Mouse (Mus musculus) embryonic fibroblast, embryonic 13.5 days (primary cell): ENCODE measurements around the gene 4931428F04Rik. TPM values are rescaled to one million over a fixed set of nuclear protein-coding genes. Genes with fewer than 3 reads are reported as not detected.
A peak's percentile ranks its signal among the peaks of the same experiment; 100 is the strongest.

Experiments used
- H3K27ac ChIP-seq: 2 replicates; pipeline ENCODE4 v1.5.1; 2012; ENCODE audit warnings: low read length, control low read depth, inconsistent platforms; ENCODE audit not compliant: insufficient read depth
- H3K4me1 ChIP-seq: 2 replicates; pipeline ENCODE4 v1.6.1; 2011; ENCODE audit warnings: low read length; ENCODE audit not compliant: control insufficient read depth, insufficient read depth
- H3K4me3 ChIP-seq: 2 replicates; pipeline ENCODE4 v1.5.1; 2011; ENCODE audit warnings: mild to moderate bottlenecking, control low read depth, low read length; ENCODE audit not compliant: insufficient read depth
- CTCF ChIP-seq: IDR thresholded peaks from 2 replicates; pipeline ENCODE4 v1.5.1; 2011; ENCODE audit warnings: mild to moderate bottlenecking, control low read depth, low read length, moderate library complexity, borderline replicate concordance; ENCODE audit not compliant: insufficient read depth
- POLR2A ChIP-seq: IDR thresholded peaks from 2 replicates; pipeline ENCODE4 v1.6.1; 2011; ENCODE audit warnings: low read depth, mild to moderate bottlenecking, control low read depth, low read length, moderate library complexity
- polyA plus RNA-seq: library from polyadenylated mRNA; stranded (reverse); fragments of >200 nt; gene quantifications from 2 replicates; pipeline ENCODE4 v1.2.4, GENCODE M21; 2011; ENCODE audit warnings: low read depth; ENCODE audit not compliant: missing spikeins, insufficient read length

Gene 4931428F04Rik
- polyA plus RNA-seq, result 5.2 and 6.2 TPM in 2 replicates

GRCm38 (mm10) chr8:105289805-105290460, at the start of gene 4931428F04Rik:
Gene 4931428F04Rik, minus strand, starts transcription at chr8:105289864.
- TF ChIP-seq CTCF, result peak; percentile 89
- TF ChIP-seq POLR2A, result no peak
- Histone ChIP-seq H3K27ac (peak within 1 kb of the TSS; percentile 55), H3K4me1 (no peaks in the 10 kb centered on the region), H3K4me3 (peak within 1 kb of the TSS; percentile 37)

DNA sequence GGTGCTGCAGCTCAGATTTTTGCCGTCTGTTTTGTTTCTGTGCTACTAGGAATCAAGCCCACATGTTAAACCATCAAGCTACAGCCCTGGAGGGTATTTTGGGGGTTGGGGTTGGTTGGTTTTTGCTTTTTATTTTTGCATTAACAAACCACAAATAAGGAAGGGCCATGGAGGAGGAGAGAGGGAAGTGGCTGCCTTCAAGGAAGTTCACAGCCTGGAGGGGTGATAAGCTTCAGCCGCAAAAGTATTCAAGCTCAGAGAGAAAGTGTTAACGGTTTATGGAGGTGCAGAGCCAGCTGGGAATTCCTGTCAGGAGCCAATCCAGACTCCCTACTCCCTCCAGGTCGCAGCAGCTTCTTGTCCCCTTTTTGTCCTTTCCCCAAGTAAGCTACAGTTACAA, 49.3 kb upstream of the 4931428F04Rik start:
- Histone ChIP-seq H3K27ac (no peak overlapping the region), H3K4me1 (peaks cover 8% of the 10 kb centered on the region; the same call in 1 of the 2 replicates), H3K4me3 (no peak overlapping the region)
- TF ChIP-seq CTCF (no peak), POLR2A (no peak)

DNA sequence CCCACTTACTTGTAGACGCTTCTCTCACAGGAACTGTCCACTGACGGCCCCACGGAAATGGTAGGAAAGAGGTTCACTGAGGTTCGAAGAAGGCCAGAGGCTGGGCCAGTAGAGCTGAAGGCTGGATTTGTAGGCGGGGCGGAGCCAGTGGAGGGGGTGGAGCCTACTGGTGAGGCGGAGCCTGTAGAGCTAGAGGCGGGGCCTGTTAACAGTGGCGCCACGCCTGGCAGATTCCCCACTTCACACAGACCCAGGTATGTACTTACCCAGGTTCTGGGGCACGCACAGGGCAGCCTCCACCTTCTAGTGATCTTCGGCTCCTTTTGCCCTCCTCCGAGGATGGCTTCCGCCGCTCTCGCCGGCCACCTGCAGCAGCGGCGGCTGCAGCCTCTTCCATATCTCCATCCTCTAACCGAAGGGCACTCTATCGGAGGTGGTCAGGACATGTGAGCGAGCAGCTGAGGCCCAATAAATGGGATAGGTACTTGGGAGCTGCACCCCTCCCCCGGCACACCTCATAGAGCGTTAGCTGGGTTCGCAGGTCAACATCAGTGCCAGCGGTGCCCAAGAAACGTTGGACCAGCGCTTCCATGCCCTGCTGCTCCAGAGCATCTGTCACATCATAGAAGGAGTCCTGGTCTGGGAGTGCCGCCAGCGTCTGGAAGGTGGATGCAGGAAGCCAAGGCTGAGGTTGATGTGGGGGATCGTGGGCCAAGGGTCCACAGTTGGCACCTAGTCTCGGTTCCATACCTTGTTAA, 46.9 kb upstream of the 4931428F04Rik start:
- Histone ChIP-seq H3K4me3 (no peak overlapping the region), H3K4me1 (peaks cover 8% of the 10 kb centered on the region; the same call in 1 of the 2 replicates), H3K27ac (no peak overlapping the region)
- TF ChIP-seq CTCF (no peak), POLR2A (no peak)

GRCm38 (mm10) chr8:105332523-105332922, 42.9 kb upstream of the 4931428F04Rik start:
- H3K4me3 ChIP-seq, result no peak overlapping the region
- H3K27ac ChIP-seq, result no peak overlapping the region
- peaks cover under 1% of the 10 kb centered on the region; the same call in 1 of the 2 replicates for H3K4me1 ChIP-seq
- TF ChIP-seq CTCF (no peak), POLR2A (no peak)

GRCm38 (mm10) chr8:105331931-105332330, 42.3 kb upstream of the 4931428F04Rik start:
- Histone ChIP-seq H3K4me3 (no peak overlapping the region), H3K27ac (no peak overlapping the region), H3K4me1 (peaks cover 3% of the 10 kb centered on the region; the same call in 1 of the 2 replicates)
- no peak for TF ChIP-seq POLR2A
- TF ChIP-seq CTCF, result no peak

DNA sequence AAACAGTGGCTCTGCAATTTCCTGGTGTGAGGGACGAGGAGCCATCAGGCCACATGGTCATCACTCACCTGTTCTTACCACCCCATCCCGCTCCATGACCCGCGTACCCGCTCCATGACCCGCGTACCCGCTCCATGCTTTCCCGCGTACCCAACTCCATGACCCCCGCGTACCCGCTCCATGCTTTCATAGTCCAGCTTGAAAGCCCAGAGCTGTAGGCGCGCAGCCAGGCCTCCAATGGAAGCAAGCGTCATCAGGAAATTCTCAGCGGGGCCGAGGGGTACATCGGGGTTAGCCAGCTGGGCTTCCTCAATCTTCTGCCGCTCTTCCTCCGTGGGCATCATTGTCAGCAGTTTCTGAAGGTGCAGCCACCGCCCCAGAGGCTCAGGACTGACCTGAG, 41.8 kb upstream of the 4931428F04Rik start:
- Histone ChIP-seq H3K27ac (no peak overlapping the region), H3K4me1 (peaks cover 3% of the 10 kb centered on the region; the same call in 1 of the 2 replicates), H3K4me3 (no peak overlapping the region)
- TF ChIP-seq POLR2A, result no peak
- TF ChIP-seq CTCF, result no peak

DNA sequence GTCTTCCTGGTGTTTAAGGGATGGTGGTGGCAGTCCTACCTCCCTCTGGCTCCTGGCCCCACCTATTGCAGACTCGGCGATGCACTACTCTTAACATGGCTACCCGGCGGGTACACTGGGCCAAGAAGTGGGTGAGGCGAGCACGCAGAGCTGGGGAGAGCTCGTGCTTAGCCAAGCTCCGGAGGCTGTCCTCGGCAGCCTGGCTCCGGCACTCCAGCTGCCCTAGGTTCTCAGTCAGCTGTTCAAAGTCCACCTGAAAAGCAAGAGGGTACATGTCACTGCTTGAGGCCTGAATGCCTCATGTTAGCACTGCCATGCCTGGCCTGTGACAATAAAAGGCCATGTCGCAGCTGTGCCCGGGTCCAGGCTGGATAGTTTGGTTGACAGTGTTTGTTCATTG, 40.7 kb upstream of the 4931428F04Rik start:
- no peak overlapping the region for H3K27ac ChIP-seq
- H3K4me3 ChIP-seq, result no peak overlapping the region
- H3K4me1 ChIP-seq, result peaks cover 3% of the 10 kb centered on the region; the same call in 1 of the 2 replicates
- TF ChIP-seq CTCF (no peak), POLR2A (no peak)

GRCm38 (mm10) chr8:105326968-105327367, 37.3 kb upstream of the 4931428F04Rik start:
- H3K27ac ChIP-seq, result peak overlapping the region; percentile 74; the same call in 1 of the 2 replicates
- H3K4me1 ChIP-seq, result peaks cover 3% of the 10 kb centered on the region; the same call in 1 of the 2 replicates
- no peak for TF ChIP-seq CTCF
- no peak for TF ChIP-seq POLR2A
- H3K4me3 ChIP-seq, result peak overlapping the region; percentile 60

DNA sequence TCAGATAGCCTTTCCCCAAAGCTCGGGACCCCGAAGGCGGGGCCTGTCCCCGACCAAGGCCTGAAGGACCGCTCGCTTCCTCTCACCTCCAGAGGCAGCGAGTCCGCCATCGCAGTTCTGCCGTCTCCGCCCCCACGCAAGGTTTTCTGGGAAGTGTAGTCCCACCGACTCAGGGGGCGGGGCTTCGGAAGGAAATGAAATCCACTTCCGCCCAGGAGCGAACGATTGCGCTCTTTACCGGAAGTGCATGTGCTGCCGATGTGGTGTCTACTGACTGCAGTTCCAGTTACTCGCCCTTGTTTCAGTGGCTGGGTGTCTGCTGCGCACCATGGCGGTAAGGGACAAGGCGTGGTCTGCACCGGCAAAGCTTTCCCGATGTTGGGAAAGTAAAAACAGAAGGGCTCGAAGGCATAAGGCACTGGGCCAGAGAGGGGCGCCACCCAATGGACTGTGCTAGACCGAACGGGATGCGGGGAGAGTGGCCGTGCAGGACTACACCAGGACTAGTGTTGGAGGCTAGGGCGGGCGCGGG, 36.5 kb upstream of the 4931428F04Rik start, which contains the start of the genes Lrrc29 and Tmem208:
TSS of gene Lrrc29 (minus strand) at position 138 of the 532 bp plus-strand sequence.
TSS of gene Tmem208 (plus strand) at position 214 of the 532 bp plus-strand sequence.
- Histone ChIP-seq H3K27ac (peak within 1 kb of the TSS; percentile 74), H3K4me3 (peak within 1 kb of the TSS; percentile 65), H3K4me1 (peaks cover 3% of the 10 kb centered on the region; the same call in 1 of the 2 replicates)
- peak; percentile 51; the same call in 1 of the 2 replicates for TF ChIP-seq CTCF
- peak; percentile 99 for TF ChIP-seq POLR2A
